Mouse (Mus musculus) lung, adult 10 weeks (tissue): Measurements from ENCODE around the gene Chchd1. TPM values are rescaled to one million over a fixed set of nuclear protein-coding genes. Genes with fewer than 3 reads are reported as not detected.

Experiments used
- polyA plus RNA-seq: library from polyadenylated mRNA; stranded (reverse); fragments of 350-450 nt; fragmentation: Illumina TruSeq; extraction: RNeasy Lipid Tissue Mini Kit (QIAGEN cat#74804); gene quantifications from one replicate; pipeline ENCODE4 v1.2.3, GENCODE M21; 2014; ENCODE audit warnings: low read depth, low replicate concordance; ENCODE audit not compliant: insufficient read depth

Gene Chchd1
- 110 TPM for polyA plus RNA-seq

GRCm38 (mm10) chr14:20702741-20703381, at the start of gene Chchd1:
Gene Chchd1, plus strand, starts transcription at chr14:20703006.

DNA sequence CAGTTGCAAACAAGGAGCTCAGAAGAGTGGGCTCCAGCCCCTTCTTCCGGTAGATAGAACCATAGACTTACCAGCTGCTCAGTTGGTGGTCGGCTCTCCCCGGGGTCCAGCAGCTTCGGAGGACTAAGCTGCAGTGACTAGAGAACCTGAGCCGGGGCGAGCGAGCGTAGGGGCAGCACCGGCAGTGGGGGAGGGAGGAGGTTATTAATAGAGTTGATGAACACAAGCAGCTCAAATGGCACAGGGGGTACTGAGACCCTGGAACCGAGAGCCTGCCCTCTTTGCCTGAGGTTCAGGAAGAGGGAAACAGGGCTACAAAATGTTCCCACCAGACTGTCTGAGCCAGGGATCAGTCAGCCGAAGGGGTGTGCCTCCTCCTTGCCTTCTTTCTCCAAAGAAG, 46.4 kb upstream of the Chchd1 start, which contains the start of gene Myoz1:
Gene Myoz1, minus strand, starts transcription at position 180 of the 400 bp plus-strand sequence.

GRCm38 (mm10) chr14:20668154-20668810, 34.5 kb upstream of the Chchd1 start, which contains the start of gene Synpo2l:
Gene Synpo2l, minus strand, starts transcription at chr14:20668354.

DNA sequence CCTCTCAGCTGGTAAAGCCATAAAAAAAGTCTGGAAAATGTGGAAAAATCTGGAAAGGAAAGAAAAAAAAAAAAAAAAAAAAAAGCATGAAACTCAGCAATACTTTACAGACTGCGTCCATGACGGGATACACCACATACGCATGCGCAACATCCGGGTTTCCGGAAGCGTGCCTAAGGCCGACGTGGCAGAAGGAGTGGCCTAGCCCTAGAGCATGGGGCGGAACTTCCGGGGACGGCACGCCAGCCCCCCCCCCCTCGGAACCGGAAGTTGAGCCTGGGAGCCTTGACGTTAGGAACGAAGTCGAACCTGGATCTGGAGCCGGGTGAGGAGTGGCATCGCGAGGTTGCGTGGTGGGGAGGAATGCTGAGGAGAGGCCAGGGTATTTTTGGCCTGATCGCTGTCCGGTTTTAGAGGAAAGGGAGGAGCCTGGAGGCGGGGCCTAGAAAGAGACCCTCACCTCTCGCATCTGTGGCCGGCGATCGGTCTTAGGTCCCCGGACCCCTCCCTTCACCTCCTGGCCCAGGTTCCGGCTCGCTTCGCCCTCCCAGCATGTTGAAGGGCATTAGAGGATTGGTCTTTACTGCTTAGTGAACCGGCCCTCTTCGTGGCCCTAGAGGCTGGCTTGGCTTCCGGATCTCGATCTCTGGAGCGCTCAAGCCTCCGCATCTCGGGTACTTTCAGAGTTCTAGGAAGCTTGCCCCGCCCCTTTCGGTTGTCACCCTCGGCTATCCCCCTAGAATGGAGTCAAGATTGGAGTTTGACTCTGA, 28.6 kb upstream of the Chchd1 start, which contains the start of gene Sec24c:
Gene Sec24c, plus strand, starts transcription at position 245 of the 770 bp plus-strand sequence.

DNA sequence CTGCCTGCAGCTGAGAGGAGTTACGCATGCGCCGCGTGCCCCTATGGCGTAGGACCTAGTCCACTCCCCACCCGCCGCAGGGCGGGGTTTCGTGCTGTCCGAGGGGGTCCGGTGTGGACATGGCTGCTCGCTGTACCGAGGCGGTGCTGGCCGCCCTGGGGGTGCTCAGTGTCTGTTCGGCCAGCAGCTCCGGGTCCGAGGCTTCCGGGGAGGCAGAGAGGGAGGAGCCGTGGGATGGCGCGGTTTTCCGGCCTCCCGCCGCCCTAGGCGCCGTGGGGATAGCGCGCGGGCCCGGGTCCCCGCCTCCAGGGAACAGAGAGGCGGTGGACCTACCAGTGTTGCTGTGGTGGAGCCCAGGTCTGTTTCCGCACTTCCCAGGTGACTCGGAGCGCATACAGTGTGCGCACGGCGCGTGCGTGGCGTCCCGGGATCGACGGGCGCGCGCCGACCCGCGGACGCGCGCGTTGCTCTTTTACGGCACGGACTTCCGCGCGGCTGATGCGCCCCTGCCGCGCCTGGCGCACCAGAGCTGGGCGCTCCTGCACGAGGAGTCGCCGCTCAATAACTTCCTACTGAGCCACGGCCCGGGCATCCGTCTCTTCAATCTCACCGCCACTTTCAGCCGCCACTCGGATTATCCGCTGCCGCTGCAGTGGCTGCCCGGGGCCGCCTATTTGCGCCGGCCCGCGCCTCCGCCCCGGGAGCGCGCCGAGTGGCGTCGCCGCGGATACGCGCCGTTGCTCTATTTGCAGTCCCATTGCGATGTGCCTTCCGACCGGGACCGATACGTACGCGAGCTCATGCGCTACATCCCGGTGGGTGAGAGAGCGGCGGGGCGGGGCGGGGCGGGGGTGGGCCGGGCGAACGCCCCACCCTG, 7.7 kb upstream of the Chchd1 start, which contains the start of gene Fut11:
Gene Fut11, plus strand, starts transcription at position 85 of the 877 bp plus-strand sequence.

DNA sequence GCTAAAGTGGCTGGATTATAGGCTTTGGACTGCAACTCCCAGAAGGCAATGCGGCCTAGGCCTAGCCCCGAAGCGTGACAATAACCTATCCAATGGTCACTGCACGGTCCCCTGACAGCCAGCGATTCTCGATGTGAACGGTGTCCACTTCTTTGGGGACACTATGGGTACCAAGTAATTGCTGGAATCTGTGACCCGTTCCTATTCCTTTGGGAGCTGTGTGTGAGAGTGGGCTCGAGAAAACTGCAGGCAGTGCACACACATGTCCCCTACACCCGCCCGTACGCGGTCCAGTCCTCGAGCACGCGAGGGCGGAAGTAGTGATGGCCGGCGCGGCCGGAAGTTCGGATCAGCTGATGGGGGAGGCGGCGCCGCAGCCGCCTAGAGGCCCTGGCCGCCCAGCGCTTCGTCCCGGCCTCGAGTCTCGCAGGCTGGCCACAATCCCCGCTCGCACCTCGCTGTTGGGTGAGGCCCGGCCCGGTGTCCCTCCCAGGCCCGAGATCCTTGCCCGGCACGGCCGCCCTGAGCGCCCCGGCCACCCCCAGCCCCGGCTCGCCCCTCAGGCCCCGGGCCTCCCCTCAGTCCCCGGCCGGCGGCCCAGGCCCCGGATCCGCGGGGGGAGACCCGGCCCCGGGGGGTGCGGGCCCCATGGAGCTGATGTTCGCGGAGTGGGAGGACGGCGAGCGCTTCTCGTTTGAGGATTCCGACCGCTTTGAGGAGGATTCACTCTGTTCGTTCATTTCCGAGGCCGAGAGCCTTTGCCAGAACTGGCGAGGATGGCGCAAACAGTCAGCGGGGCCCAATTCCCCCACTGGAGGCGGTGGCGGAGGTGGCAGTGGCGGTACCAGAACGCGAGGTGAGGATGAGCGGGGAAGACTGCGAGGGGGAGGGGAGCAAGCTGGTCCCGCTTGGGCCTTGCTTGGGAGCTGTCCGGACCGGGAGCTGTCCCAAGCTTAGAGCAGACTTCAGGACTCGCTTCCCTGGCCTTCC, 4.7 kb downstream of the Chchd1 start, which contains the start of gene Zswim8:
Gene Zswim8, plus strand, starts transcription at position 352 of the 990 bp plus-strand sequence.

DNA sequence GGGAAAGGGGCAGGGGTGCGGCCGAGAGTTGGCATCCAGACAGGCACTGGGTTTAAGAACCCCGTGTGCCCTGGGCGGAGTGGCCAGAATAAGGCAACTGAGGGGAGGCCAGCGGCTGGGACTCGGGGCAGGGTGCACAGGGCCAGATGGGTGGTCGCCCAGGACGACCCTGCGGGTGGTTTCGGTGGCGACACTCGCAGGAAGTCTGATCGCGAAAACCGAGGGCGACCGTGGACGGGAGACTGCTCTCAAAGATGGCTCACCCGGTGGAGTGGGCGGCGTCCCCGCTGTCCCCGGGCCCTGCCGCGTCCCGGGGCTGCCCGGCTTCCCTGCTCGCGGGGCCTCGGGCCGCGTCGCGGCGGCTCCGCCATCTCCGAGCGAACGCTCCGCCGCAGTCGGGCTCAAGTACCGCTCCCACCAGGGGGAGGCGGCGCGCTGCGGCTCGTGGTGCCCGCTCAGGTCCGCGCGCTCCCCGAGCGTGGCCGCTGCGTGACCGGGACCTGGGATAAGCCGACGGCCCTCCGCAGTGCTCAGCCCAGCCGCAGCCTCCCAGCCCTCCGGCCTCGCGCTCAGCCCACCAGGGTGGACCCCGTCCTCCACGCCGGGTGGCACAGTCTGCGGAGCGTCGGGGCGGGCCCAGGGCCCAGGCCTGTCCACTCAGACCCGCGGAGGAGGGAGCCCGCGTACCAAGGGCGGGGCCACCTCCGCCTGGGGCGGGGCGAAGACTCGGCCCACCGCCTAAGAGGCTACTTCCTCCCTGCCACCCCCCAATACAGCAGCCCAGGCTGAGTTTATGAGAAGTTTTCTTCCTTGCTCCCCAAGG, 31.4 kb downstream of the Chchd1 start, which contains the start of gene Ndst2:
Gene Ndst2, minus strand, starts transcription at position 611 of the 823 bp plus-strand sequence.

Other genes with a start within 250 kb of the Chchd1 start
- 69.0 TPM for gene Anxa7, start 222.9 kb upstream of the Chchd1 start, polyA plus RNA-seq
- 0.38 TPM for gene Mss51, start 206.1 kb upstream of the Chchd1 start, polyA plus RNA-seq
- gene Ppp3cb, start 156.4 kb upstream of the Chchd1 start, polyA plus RNA-seq, result 27.9 TPM
- 7.0 TPM for gene Usp54, start 61.9 kb upstream of the Chchd1 start, polyA plus RNA-seq
- gene Myoz1, start 46.5 kb upstream of the Chchd1 start, polyA plus RNA-seq, result 0.24 TPM
- gene Synpo2l, start 34.7 kb upstream of the Chchd1 start, polyA plus RNA-seq, result 0.87 TPM
- gene Sec24c, start 28.7 kb upstream of the Chchd1 start, polyA plus RNA-seq, result 30.6 TPM
- 11.0 TPM for gene Fut11, start 8.0 kb upstream of the Chchd1 start, polyA plus RNA-seq
- gene Zswim8, start 4.5 kb downstream of the Chchd1 start, polyA plus RNA-seq, result 33.3 TPM
- 11.4 TPM for gene Ndst2, start 31.6 kb downstream of the Chchd1 start, polyA plus RNA-seq
- gene Camk2g, start 91.1 kb downstream of the Chchd1 start, polyA plus RNA-seq, result 13.8 TPM
- 6.6 TPM for gene Plau, start 133.7 kb downstream of the Chchd1 start, polyA plus RNA-seq
- gene Vcl, start 226.4 kb downstream of the Chchd1 start, polyA plus RNA-seq, result 54.6 TPM